Mouse (Mus musculus) lung, postnatal 0 days (tissue): ENCODE measurements around the gene Pfkp. TPM values are rescaled to one million over a fixed set of nuclear protein-coding genes. Genes with fewer than 3 reads are reported as not detected.

Source experiments
- ATAC-seq: fragments of 200-750 bp; cut with Nextera tagmentation; 2 replicates; pipeline ENCODE4 v1.8.0; 2017; ENCODE audit warnings: moderate library complexity
- DNase-seq: peaks from one replicate; pipeline ENCODE4 v3.0.0-alpha.2; 2016; ENCODE audit warnings: low spot score
- H3K27ac ChIP-seq: fragments of 300-500 bp; sonication (generic); 2 replicates; pipeline ENCODE4 v1.5.1; 2014; ENCODE audit warnings: antibody characterized with exemption, mild to moderate bottlenecking, low read length, mixed read lengths
- H3K27me3 ChIP-seq: fragments of 300-500 bp; sonication (generic); replicated peaks from 2 replicates; pipeline ENCODE4 v1.6.1; 2014; ENCODE audit warnings: low read length, mixed read lengths; ENCODE audit not compliant: insufficient read depth
- H3K36me3 ChIP-seq: fragments of 300-500 bp; sonication (generic); 2 replicates; pipeline ENCODE4 v1.6.1; 2014; ENCODE audit warnings: low read length, mixed read lengths; ENCODE audit not compliant: insufficient read depth
- H3K4me1 ChIP-seq: fragments of 300-500 bp; sonication (generic); 2 replicates; pipeline ENCODE4 v1.6.1; 2014; ENCODE audit warnings: antibody characterized with exemption, low read depth, low read length, mixed read lengths; ENCODE audit not compliant: insufficient read depth
- H3K4me2 ChIP-seq: fragments of 300-500 bp; sonication (generic); replicated peaks from 2 replicates; pipeline ENCODE4 v1.6.1; 2014; ENCODE audit warnings: low read depth, mild to moderate bottlenecking, low read length, moderate library complexity, mixed read lengths
- H3K4me3 ChIP-seq: fragments of 300-500 bp; sonication (generic); 2 replicates; pipeline ENCODE4 v1.5.1; 2014; ENCODE audit warnings: low read depth, low read length
- H3K9ac ChIP-seq: fragments of 300-500 bp; sonication (generic); replicated peaks from 2 replicates; pipeline ENCODE4 v1.6.1; 2014; ENCODE audit warnings: low read depth, mild to moderate bottlenecking
- H3K9me3 ChIP-seq: fragments of 300-500 bp; sonication (generic); 2 replicates; pipeline ENCODE4 v1.6.1; 2016; ENCODE audit warnings: low read length, mixed read lengths
- CTCF ChIP-seq: IDR thresholded peaks from 2 replicates; pipeline ENCODE4 v1.5.1; 2016; ENCODE audit warnings: antibody characterized with exemption, mild to moderate bottlenecking
- EP300 ChIP-seq: IDR thresholded peaks from 2 replicates; pipeline ENCODE4 v1.6.1; 2016; ENCODE audit warnings: antibody characterized with exemption, mild to moderate bottlenecking, control low read depth
- WGBS: fragments of 180-500 bp; shearing (Covaris S2); extraction: QIAGEN DNeasy Blood & Tissue Kit; methylation state at CpG from one replicate; pipeline ENCODE4 v1.1.7; 2014; 5-methylcytosine and 5-hydroxymethylcytosine counted together
- polyA plus RNA-seq: library from polyadenylated mRNA; unstranded; fragments of >200 nt; fragmentation: Nextera tagmentation; extraction: Ambion mirVana; gene quantifications from 2 replicates; pipeline ENCODE4 v1.2.1, GENCODE M21; 2015

Pfkp gene
- polyA plus RNA-seq, 1 experiment from 2014 or later, result 23.1 TPM

DNA sequence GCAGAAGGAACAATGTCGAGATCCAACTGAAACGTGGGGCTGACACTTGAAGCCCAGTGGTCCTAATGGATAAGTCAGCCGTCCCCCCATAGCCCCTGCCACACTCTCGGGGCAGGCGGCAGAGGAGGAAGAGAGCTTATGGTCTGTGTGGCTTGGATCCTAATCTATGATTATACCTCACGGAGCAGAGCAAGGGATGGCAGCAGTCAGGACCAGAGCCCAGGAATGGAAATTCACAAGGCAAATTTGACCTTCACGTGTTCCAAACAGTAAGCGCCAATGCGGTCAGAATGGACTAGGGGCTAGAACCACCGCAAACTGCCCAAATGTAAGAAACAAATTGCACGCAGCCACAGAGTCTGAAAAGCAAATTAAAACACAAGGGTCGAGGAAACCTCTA, 14.5 kb downstream of the Pfkp start:
- H3K9me3 ChIP-seq, result no peaks in the 10 kb centered on the region
- DNase-seq (no peak), ATAC-seq (no peak)
- H3K4me3 ChIP-seq, result no peak overlapping the region
- WGBS, result 77% methylated on average over 12 of the region's 12 CpGs
- TF ChIP-seq EP300, result no peak
- TF ChIP-seq CTCF, result no peak
- no peaks in the 10 kb centered on the region for H3K36me3 ChIP-seq
- no peak overlapping the region for H3K9ac ChIP-seq
- H3K27ac ChIP-seq, result no peak overlapping the region
- H3K27me3 ChIP-seq, result no peaks in the 10 kb centered on the region
- peaks cover 8% of the 10 kb centered on the region; the same call in 1 of the 2 replicates for H3K4me1 ChIP-seq
- H3K4me2 ChIP-seq, result no peak overlapping the region

DNA sequence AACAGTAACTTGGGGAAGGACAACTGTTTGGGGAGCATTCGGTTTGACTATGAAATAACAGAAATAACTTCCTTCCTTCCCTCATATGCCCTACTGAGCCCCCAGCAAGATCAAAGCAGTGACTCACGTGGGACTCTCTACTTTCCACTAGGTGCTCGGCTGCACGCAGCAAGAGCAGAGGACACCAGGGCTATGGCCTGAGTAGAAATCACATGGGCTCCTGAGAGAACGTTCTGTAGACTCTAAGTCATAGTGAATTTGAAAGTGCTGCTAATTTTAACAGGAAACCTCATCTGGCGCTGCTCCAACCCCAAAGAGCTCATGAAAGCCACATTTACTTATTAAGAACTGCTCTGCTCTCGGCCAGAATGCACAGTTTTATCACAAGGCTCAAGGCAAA, 15.1 kb downstream of the Pfkp start:
- Histone ChIP-seq H3K27ac (no peak overlapping the region), H3K36me3 (no peaks in the 10 kb centered on the region), H3K27me3 (no peaks in the 10 kb centered on the region), H3K4me3 (no peak overlapping the region), H3K4me1 (peaks cover 8% of the 10 kb centered on the region; the same call in 1 of the 2 replicates), H3K9me3 (no peaks in the 10 kb centered on the region), H3K9ac (no peak overlapping the region), H3K4me2 (no peak overlapping the region)
- DNase-seq, result peak; percentile 14
- TF ChIP-seq EP300 (no peak), CTCF (no peak)
- no peak for ATAC-seq
- WGBS, result 13% methylated on average over 7 of the region's 7 CpGs

DNA sequence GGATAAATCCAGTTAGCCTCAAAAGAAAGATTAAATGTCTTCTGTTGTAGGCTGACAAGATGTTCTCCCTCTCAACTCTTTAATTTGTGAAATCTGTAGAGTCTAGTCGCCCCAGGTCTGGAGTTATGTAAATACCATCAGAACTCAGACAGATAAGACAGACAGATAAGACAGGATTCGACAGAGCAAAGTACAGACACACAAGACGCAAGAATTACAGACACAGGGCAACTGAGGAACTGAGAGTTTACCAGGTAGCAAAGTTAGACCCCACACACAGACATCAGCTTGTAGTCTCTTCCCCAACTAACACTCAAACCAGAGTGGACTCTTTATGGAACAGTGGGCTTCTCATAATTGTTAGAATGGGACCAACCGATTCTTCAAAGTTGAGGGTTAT, 15.6 kb downstream of the Pfkp start:
- no peaks in the 10 kb centered on the region for H3K36me3 ChIP-seq
- no peak overlapping the region for H3K4me2 ChIP-seq
- no peak for DNase-seq
- no peak for ATAC-seq
- no peak overlapping the region for H3K27ac ChIP-seq
- H3K4me1 ChIP-seq, result peaks cover 8% of the 10 kb centered on the region; the same call in 1 of the 2 replicates
- no peak overlapping the region for H3K9ac ChIP-seq
- H3K4me3 ChIP-seq, result no peak overlapping the region
- no peaks in the 10 kb centered on the region for H3K27me3 ChIP-seq
- no peak for TF ChIP-seq EP300
- no peak for TF ChIP-seq CTCF
- H3K9me3 ChIP-seq, result no peaks in the 10 kb centered on the region
- WGBS, result 32% methylated on average over 4 of the region's 4 CpGs

DNA sequence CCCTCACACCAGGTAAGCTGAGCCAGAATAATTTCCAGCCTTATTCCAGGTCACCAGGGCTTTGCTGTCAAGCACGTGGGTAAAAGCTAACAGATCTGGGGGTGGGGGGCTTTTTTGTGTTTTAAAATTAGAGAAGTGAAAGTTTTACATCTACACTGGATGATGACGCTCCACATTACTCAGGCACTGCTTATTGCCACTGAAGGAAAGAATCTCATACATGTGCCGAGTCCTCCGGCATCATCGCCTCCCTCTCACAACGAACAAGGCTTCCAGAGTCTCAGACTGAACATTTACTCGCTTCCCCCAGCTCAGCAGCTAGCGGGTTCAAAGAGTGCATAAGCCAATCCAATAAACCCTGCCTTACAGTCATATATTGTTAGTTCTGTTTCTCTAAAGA, 16.1 kb downstream of the Pfkp start:
- H3K4me1 ChIP-seq, result peaks cover 8% of the 10 kb centered on the region; the same call in 1 of the 2 replicates
- 59% methylated on average over 8 of the region's 8 CpGs for WGBS
- no peaks in the 10 kb centered on the region for H3K36me3 ChIP-seq
- H3K4me3 ChIP-seq, result no peak overlapping the region
- H3K9ac ChIP-seq, result no peak overlapping the region
- H3K27me3 ChIP-seq, result no peaks in the 10 kb centered on the region
- no peak overlapping the region for H3K27ac ChIP-seq
- no peaks in the 10 kb centered on the region for H3K9me3 ChIP-seq
- DNase-seq (no peak), ATAC-seq (no peak)
- TF ChIP-seq EP300, result no peak
- TF ChIP-seq CTCF, result no peak
- no peak overlapping the region for H3K4me2 ChIP-seq

DNA sequence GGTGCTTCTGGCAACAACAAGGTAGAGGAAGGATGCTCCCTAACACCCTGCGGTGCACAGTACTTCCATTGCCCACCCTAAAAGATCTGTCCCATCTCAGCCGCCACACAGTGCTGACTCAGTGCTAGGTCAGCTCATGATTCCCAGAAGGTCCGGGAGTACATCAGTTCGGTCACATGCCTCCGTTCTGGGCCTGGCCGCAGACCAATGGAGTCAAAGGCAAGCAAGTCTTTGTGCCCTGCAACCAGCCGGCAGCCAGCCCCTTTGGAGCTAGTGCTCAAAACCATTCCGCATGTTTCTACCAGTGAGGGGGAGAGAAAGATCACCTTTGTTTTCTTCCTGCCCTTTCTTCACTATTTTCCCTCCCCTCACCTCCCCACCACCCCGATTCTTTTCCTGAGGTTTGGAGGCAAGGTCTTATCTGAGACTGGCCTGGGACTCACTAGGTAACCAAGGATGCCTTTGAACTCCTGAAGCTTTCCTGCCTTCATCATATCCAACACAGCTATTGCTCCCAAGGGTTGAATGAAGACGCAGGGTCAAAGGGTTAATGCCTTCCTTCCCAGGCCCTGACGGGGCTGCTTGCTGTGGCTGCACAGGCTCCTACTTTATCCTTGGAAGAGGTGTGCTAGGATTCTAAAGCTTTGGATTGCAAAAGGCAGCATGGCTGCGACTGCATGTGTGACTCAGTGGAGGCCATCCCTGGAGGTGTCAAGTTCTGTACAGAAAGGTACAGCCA, 16.6 kb downstream of the Pfkp start:
- H3K9me3 ChIP-seq, result no peaks in the 10 kb centered on the region
- H3K27me3 ChIP-seq, result no peaks in the 10 kb centered on the region
- H3K4me3 ChIP-seq, result no peak overlapping the region
- DNase-seq (no peak), ATAC-seq (no peak)
- H3K4me1 ChIP-seq, result peaks cover 8% of the 10 kb centered on the region; the same call in 1 of the 2 replicates
- no peak overlapping the region for H3K9ac ChIP-seq
- H3K36me3 ChIP-seq, result no peaks in the 10 kb centered on the region
- TF ChIP-seq CTCF, result no peak
- TF ChIP-seq EP300, result no peak
- no peak overlapping the region for H3K27ac ChIP-seq
- 75% methylated on average over 12 of the region's 12 CpGs for WGBS
- H3K4me2 ChIP-seq, result no peak overlapping the region

DNA sequence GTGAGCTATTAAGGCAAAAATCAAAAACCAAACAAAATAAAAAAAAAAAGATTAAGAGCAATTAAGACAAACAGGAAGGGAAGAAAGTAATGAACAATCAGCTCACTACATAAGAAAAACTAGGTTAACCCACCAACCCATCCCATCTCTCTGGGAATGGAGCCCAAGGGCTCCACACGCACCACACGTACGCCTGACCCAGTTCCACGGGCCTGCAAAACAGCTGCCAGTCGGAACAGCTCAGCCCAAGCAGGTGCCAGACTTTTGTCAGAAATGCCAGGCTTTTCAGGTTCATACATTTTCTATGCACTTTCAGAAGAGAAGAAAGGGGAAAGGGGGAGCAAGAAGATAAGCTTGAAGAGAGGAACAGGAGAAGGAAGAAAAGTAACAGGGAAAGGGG, 17.9 kb downstream of the Pfkp start:
- no peak for ATAC-seq
- TF ChIP-seq EP300 (no peak), CTCF (no peak)
- H3K9ac ChIP-seq, result no peak overlapping the region

More for the DNA sequence above, 17.9 kb downstream of the Pfkp start:
- H3K4me1 ChIP-seq, result peaks cover 11% of the 10 kb centered on the region; the same call in 1 of the 2 replicates
- no peaks in the 10 kb centered on the region for H3K9me3 ChIP-seq
- no peak overlapping the region for H3K4me3 ChIP-seq
- WGBS, result 90% methylated on average over 5 of the region's 5 CpGs
- no peak for DNase-seq
- H3K4me2 ChIP-seq, result no peak overlapping the region
- H3K36me3 ChIP-seq, result no peaks in the 10 kb centered on the region
- H3K27me3 ChIP-seq, result no peaks in the 10 kb centered on the region
- no peak overlapping the region for H3K27ac ChIP-seq
